Mouse (Mus musculus) kidney, postnatal 0 days (tissue): Measurements from ENCODE around the gene Ubash3a. TPM values are rescaled to one million over a fixed set of nuclear protein-coding genes. Genes with fewer than 3 reads are reported as not detected.

Experiments used
- ATAC-seq: fragments of 200-750 bp; cut with Nextera tagmentation; replicated peaks from 2 replicates; pipeline ENCODE4 v1.8.0; 2017; ENCODE audit warnings: low read depth, moderate number of reproducible peaks, moderate TSS enrichment, moderate library complexity; ENCODE audit not compliant: low FRiP score
- DNase-seq: peaks from one replicate; pipeline ENCODE4 v3.0.0-alpha.2; 2016; ENCODE audit warnings: low spot score
- H3K27ac ChIP-seq: fragments of 300-500 bp; sonication (generic); 2 replicates; pipeline ENCODE4 v1.5.1; 2014; ENCODE audit warnings: mild to moderate bottlenecking
- H3K27me3 ChIP-seq: fragments of 300-500 bp; sonication (generic); 2 replicates; pipeline ENCODE4 v1.6.1; 2014; ENCODE audit warnings: low read length, mixed read lengths; ENCODE audit not compliant: insufficient read depth
- H3K36me3 ChIP-seq: fragments of 300-500 bp; sonication (generic); 2 replicates; pipeline ENCODE4 v1.6.1; 2014; ENCODE audit warnings: low read length, mixed read lengths; ENCODE audit not compliant: insufficient read depth
- H3K4me1 ChIP-seq: fragments of 300-500 bp; sonication (generic); replicated peaks from 2 replicates; pipeline ENCODE4 v1.6.1; 2014; ENCODE audit warnings: antibody characterized with exemption, low read length, mixed read lengths; ENCODE audit not compliant: insufficient read depth
- H3K4me2 ChIP-seq: fragments of 300-500 bp; sonication (generic); 2 replicates; pipeline ENCODE4 v1.6.1; 2014; ENCODE audit warnings: mild to moderate bottlenecking, low read length, moderate library complexity, mixed read lengths
- H3K4me3 ChIP-seq: fragments of 300-500 bp; sonication (generic); replicated peaks from 2 replicates; pipeline ENCODE4 v1.5.1; 2014; ENCODE audit warnings: low read depth, low read length
- H3K9ac ChIP-seq: fragments of 300-500 bp; sonication (generic); 2 replicates; pipeline ENCODE4 v1.6.1; 2014; ENCODE audit warnings: low read depth, low read length
- H3K9me3 ChIP-seq: fragments of 300-500 bp; sonication (generic); replicated peaks from 2 replicates; pipeline ENCODE4 v1.6.1; 2016; ENCODE audit warnings: low read length, inconsistent platforms, mixed read lengths
- CTCF ChIP-seq: IDR thresholded peaks from 2 replicates; pipeline ENCODE4 v1.5.1; 2016; ENCODE audit warnings: antibody characterized with exemption, low read depth, mild to moderate bottlenecking, moderate library complexity
- WGBS: fragments of 180-500 bp; shearing (Covaris S2); extraction: QIAGEN DNeasy Blood & Tissue Kit; methylation state at CpG from one replicate; pipeline ENCODE4 v1.1.7; 2014; 5-methylcytosine and 5-hydroxymethylcytosine counted together
- polyA plus RNA-seq: library from polyadenylated mRNA; unstranded; fragments of >200 nt; fragmentation: Nextera tagmentation; extraction: Ambion mirVana; gene quantifications from 2 replicates; pipeline ENCODE4 v1.2.1, GENCODE M21; 2015

Gene Ubash3a
- polyA plus RNA-seq, 1 experiment from 2014 or later, result 0.14 TPM

DNA sequence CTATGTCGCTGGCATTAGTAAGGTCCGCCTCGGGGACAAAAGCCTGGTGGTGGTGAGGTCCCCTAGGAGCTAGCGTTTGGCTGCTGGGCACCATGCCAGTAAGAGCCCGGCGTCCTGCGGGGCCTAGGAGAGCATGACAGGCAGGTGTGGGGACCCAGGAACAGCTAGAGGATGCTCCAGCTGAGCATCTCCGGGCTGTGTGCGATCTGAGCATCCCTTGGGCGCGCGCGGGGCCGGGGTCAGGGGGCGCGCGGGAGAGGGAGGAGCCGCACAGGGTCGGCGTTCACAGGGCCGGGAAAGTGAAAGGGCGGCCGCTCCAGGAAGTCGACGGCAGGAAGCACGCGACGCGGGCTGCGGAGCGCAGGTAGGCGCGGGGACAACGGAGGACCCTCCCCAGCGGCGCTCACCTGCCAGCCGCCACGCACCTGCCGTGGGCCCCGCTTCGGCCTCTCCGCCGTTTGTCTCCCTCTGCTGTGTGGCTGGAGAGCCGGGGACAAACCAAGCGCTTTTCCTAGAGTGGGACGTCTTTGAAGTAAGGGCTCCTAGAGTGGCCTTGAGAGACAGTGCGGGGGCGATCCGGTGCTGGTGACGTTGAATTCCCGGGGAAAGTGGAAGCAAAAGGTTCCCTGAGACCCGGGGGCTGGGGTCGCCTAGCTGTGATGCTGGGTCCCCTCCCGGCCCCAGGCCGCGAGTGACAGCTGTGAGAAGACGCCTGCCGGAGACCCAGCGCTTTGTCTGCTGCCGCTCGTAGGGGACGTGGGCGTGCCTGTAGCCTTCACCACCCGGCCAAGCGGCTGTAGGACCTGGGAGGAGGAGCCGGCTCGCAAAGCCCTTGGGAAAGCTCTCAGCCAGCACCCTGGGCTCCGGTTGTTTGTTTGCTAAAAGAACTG is 88.5 kb downstream of the Ubash3a start:
- H3K27ac ChIP-seq, result peak overlapping the region; percentile 54; the same call in 1 of the 2 replicates
- H3K9ac ChIP-seq, result peak overlapping the region; percentile 66
- peak overlapping the region; percentile 58 for H3K4me3 ChIP-seq
- H3K4me1 ChIP-seq, result peaks cover 13% of the 10 kb centered on the region; the same call in 1 of the 2 replicates
- WGBS, result 0% methylated on average over 59 of the region's 68 CpGs
- H3K36me3 ChIP-seq, result no peaks in the 10 kb centered on the region
- peak; percentile 86 for DNase-seq
- peak overlapping the region; percentile 96 for H3K4me2 ChIP-seq
- peak; percentile 46; the same call in 1 of the 2 replicates for ATAC-seq
- no peak; the same call in 1 of the 2 replicates for TF ChIP-seq CTCF
- no peaks in the 10 kb centered on the region for H3K9me3 ChIP-seq
- H3K27me3 ChIP-seq, result no peaks in the 10 kb centered on the region

Other genes starting within 250 kb of the Ubash3a start
- 8.5 and 8.8 TPM in 2 replicates for gene Abcg1, start 150.2 kb upstream of the Ubash3a start, polyA plus RNA-seq
- gene Tff3, start 78.2 kb upstream of the Ubash3a start, polyA plus RNA-seq, result 0.52 and 1.1 TPM in 2 replicates
- 4.9 and 7.7 TPM in 2 replicates for gene Tff2, start 63.6 kb upstream of the Ubash3a start, polyA plus RNA-seq
- 0.62 TPM in 1 of 2 replicates, not detected in the other for gene Tff1, start 42.6 kb upstream of the Ubash3a start, polyA plus RNA-seq
- gene Tmprss3, start 8.9 kb upstream of the Ubash3a start, polyA plus RNA-seq, result 0.05 TPM in 1 of 2 replicates, not detected in the other
- 1.3 and 2.2 TPM in 2 replicates for gene Rsph1, start 69.5 kb downstream of the Ubash3a start, polyA plus RNA-seq
- 2.8 and 3.9 TPM in 2 replicates for gene Slc37a1, start 78.9 kb downstream of the Ubash3a start, polyA plus RNA-seq
- 31.9 and 36.8 TPM in 2 replicates for gene Pde9a, start 178.3 kb downstream of the Ubash3a start, polyA plus RNA-seq